ENCODE assay signal across 9 mouse cellular contexts in the genomic region with DNA sequence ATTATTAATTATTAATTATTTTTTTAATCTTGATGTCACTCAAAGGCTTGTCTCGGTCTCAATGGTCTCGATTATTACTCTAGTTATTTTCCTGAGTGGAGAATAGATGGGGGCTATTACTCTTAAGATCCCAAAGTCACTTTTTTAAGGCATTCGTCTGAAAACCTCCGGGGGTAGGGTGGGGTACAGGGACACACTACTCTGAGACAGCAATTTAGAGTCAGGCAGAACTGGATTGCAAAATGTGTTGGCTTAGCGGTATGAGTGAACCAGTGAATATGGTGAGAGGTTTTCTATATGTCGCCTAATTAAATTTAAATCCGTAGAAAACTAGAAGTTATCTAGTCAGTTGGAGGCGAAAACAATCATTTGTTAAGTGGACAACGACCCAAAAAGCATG. TPM values are rescaled to one million over a fixed set of nuclear protein-coding genes. Genes with fewer than 3 reads are reported as not detected.
DNase-seq lines count a peak whose midpoint lies in the region; ATAC-seq and TF ChIP-seq lines count a peak whose summit lies in the region.
"Had no signal": no experiment of that assay in that cellular context is flagged by ENCODE, and none has a peak within 500 bp of the region (broad histone marks: within the 10 kb centered on the region; RNA-seq: fewer than 3 reads in every experiment).

No protein-coding gene starts in this region.

- TF ChIP-seq CTCF in lung, postnatal 0 days (IDR thresholded peaks at IDR 0.05), result no peak

- peak; percentile 16 to 19 for DNase-seq in cerebellum, adult 18-20 months
- DNase-seq in cerebellum, adult 11-12 months, result no peak
- peak; percentile 33 for DNase-seq in thymus, postnatal 14 days
- DNase-seq in thymus, postnatal 10 days (ENCODE audit: low spot score in 2 of 2), result no peak
- no peak for DNase-seq in hindbrain, embryonic 10.5 days (ENCODE audit: low spot score)
- DNase-seq in lung, postnatal 0 days (ENCODE audit: low spot score), result peak; percentile 11
- DNase-seq in adrenal gland, adult 18-20 months (ENCODE audit: low spot score in 2 of 2), result no peak

- ATAC-seq in lung, postnatal 0 days, result no peak
- ATAC-seq in megakaryocyte progenitor cell, adult 5-6 weeks (replicated peaks; ENCODE audit: poor library complexity), result no peak

- H3K36me3 ChIP-seq in hindbrain, embryonic 10.5 days, result peaks cover 11% of the 10 kb centered on the region
- no peaks in the 10 kb centered on the region for H3K36me3 ChIP-seq in lung, postnatal 0 days (ENCODE audit: insufficient read depth, low read length)

- H3K4me2 ChIP-seq in lung, postnatal 0 days (replicated peaks; ENCODE audit: low read depth, low read length), result peak overlapping the region; percentile 65

- peaks cover 13% of the 10 kb centered on the region for H3K4me1 ChIP-seq in hindbrain, embryonic 10.5 days (replicated peaks)
- 0 out of 2 replicates have a peak, but pooled peaks cover 3% of the 10 kb centered on the region for H3K4me1 ChIP-seq in lung, postnatal 0 days (ENCODE audit: insufficient read depth, low read depth, low read length)

- H3K9ac ChIP-seq in lung, postnatal 0 days (replicated peaks; ENCODE audit: low read depth), result peak overlapping the region; percentile 90

- WGBS in hindbrain, embryonic 10.5 days, result 15% methylated on average over 9 of the region's 9 CpGs
- WGBS in lung, postnatal 0 days, result 12% methylated on average over 9 of the region's 9 CpGs

- no peak for TF ChIP-seq EP300 in lung, postnatal 0 days (IDR thresholded peaks at IDR 0.05)

- H3K9me3 ChIP-seq in hindbrain, embryonic 10.5 days, result no peaks in the 10 kb centered on the region
- no peaks in the 10 kb centered on the region for H3K9me3 ChIP-seq in lung, postnatal 0 days (ENCODE audit: low read length)

- H3K27me3 ChIP-seq in hindbrain, embryonic 10.5 days (ENCODE audit: insufficient read depth, poor library complexity, severe bottlenecking), result no peaks in the 10 kb centered on the region
- no peaks in the 10 kb centered on the region for H3K27me3 ChIP-seq in lung, postnatal 0 days (replicated peaks; ENCODE audit: insufficient read depth, low read length)
- H3K27me3 ChIP-seq: Patski had no signal

- H3K4me3 ChIP-seq in hindbrain, embryonic 10.5 days, result peak overlapping the region; percentile 76
- peak overlapping the region; percentile 88 for H3K4me3 ChIP-seq in lung, postnatal 0 days (ENCODE audit: low read depth, low read length)

- H3K27ac ChIP-seq in hindbrain, embryonic 10.5 days, result peak overlapping the region; percentile 94; the same call in 1 of the 2 replicates
- H3K27ac ChIP-seq in lung, postnatal 0 days (ENCODE audit: low read length), result peak overlapping the region; percentile 98

RNA-seq across cellular contexts. Expression of a gene that starts 0.4 kb away (rescaled TPM):
- 44.9 and 65.6 TPM in 2 replicates for polyA plus RNA-seq in hindbrain, embryonic 10.5 days (2016; fragmentation: Nextera tagmentation; extraction: Ambion mirVana)
- 10.5 and 15.3 TPM in 2 replicates for polyA plus RNA-seq in lung, postnatal 0 days (2015; fragmentation: Nextera tagmentation; extraction: Ambion mirVana)
- total RNA-seq in megakaryocyte progenitor cell, adult 5-6 weeks (2015), result 71.3 and 84.9 TPM in 2 replicates
- total RNA-seq in megakaryocyte progenitor cell, adult 5-6 weeks (2017), result 107 and 151 TPM in 2 replicates
- total RNA-seq in adrenal gland, adult 18-20 months (2021), result 10 to 100 TPM; 17.2 to 19.1 TPM

RNA-seq across cellular contexts. Expression of a gene that starts 0.8 kb away (rescaled TPM):
- 5.0 and 5.4 TPM in 2 replicates for polyA plus RNA-seq in hindbrain, embryonic 10.5 days (2016; fragmentation: Nextera tagmentation; extraction: Ambion mirVana)
- polyA plus RNA-seq in lung, postnatal 0 days (2015; fragmentation: Nextera tagmentation; extraction: Ambion mirVana), result 3.0 and 3.5 TPM in 2 replicates
- total RNA-seq in megakaryocyte progenitor cell, adult 5-6 weeks (2015), result 11.4 and 13.2 TPM in 2 replicates
- 5.4 and 9.9 TPM in 2 replicates for total RNA-seq in megakaryocyte progenitor cell, adult 5-6 weeks (2017)
- 1 to 10 TPM; 7.2 to 9.2 TPM for total RNA-seq in adrenal gland, adult 18-20 months (2021)

RNA-seq across cellular contexts. Expression of a gene that starts 55.9 kb away (rescaled TPM):
- polyA plus RNA-seq in hindbrain, embryonic 10.5 days (2016; fragmentation: Nextera tagmentation; extraction: Ambion mirVana), result 1.7 and 3.0 TPM in 2 replicates
- 0.39 and 0.62 TPM in 2 replicates for polyA plus RNA-seq in lung, postnatal 0 days (2015; fragmentation: Nextera tagmentation; extraction: Ambion mirVana)
- 0.24 and 1.2 TPM in 2 replicates for total RNA-seq in megakaryocyte progenitor cell, adult 5-6 weeks (2015)
- 0.64 and 1.0 TPM in 2 replicates for total RNA-seq in megakaryocyte progenitor cell, adult 5-6 weeks (2017)
- 1 to 10 TPM; 1.9 to 2.0 TPM for total RNA-seq in adrenal gland, adult 18-20 months (2021)

Comparison
In these comparisons a context has a peak if more than half of its experiments do, and no peak if none do; other contexts are left out.
1. DNase-seq: peak in cerebellum, adult 18-20 months (2 of 2), thymus, postnatal 14 days (single experiment) and lung, postnatal 0 days (single experiment); none in cerebellum, adult 11-12 months (single experiment), thymus, postnatal 10 days (0 of 2), hindbrain, embryonic 10.5 days (single experiment) and adrenal gland, adult 18-20 months (0 of 2).